Mouse (Mus musculus): ENCODE results near the gene Naa60. TPM values are rescaled to one million over a fixed set of nuclear protein-coding genes. Genes with fewer than 3 reads are reported as not detected.
"Not testable (repeated sequence)": the region's sequence is repeated elsewhere in the genome, so short reads cannot be mapped to it uniquely, and the experiment has no call there.

Gene Naa60
- polyA plus RNA-seq, 1 experiment from 2014 or later = 41.8 TPM

GRCm38 (mm10) chr16:3846711-3847518 lies 25.3 kb upstream of the Naa60 start, which contains the start of gene Zfp174:
TSS of gene Zfp174 (plus strand) at chr16:3847268.
- 3% methylated on average over 38 of the region's 38 CpGs for WGBS
- H3K27me3 ChIP-seq (ENCODE audit: control insufficient read depth, insufficient read depth, low read length) = no peaks in the 10 kb centered on the region
- peaks cover 7% of the 10 kb centered on the region; the same call in 1 of the 2 replicates for H3K4me1 ChIP-seq (ENCODE audit: control insufficient read depth, insufficient read depth, low read length)
- H3K9ac ChIP-seq (ENCODE audit: low read length) = peak within 1 kb of the TSS; percentile 87
- ATAC-seq (ENCODE audit: insufficient read depth, low FRiP score) = peak; percentile 100
- H3K27ac ChIP-seq (ENCODE audit: low read length) = no peak within 1 kb of the TSS
- peak within 1 kb of the TSS; percentile 80 for H3K4me3 ChIP-seq (replicated peaks; ENCODE audit: low read length)
- H3K9me3 ChIP-seq (replicated peaks; ENCODE audit: control insufficient read depth, low read length) = no peaks in the 10 kb centered on the region
- peak within 1 kb of the TSS; percentile 58 for H3K4me2 ChIP-seq (ENCODE audit: low read depth, low read length)
- no peaks in the 10 kb centered on the region for H3K36me3 ChIP-seq (ENCODE audit: control insufficient read depth, insufficient read depth, low read length)

- Histone ChIP-seq H3K27ac (ENCODE audit: low read length) (no peak overlapping the region), H3K4me2 (ENCODE audit: low read depth, low read length) (peak overlapping the region; percentile 58), H3K9ac (ENCODE audit: low read length) (peak overlapping the region; percentile 87), H3K4me1 (ENCODE audit: control insufficient read depth, insufficient read depth, low read length) (peaks cover 7% of the 10 kb centered on the region; the same call in 1 of the 2 replicates), H3K9me3 (replicated peaks; ENCODE audit: control insufficient read depth, low read length) (no peaks in the 10 kb centered on the region), H3K27me3 (ENCODE audit: control insufficient read depth, insufficient read depth, low read length) (no peaks in the 10 kb centered on the region), H3K36me3 (ENCODE audit: control insufficient read depth, insufficient read depth, low read length) (no peaks in the 10 kb centered on the region), H3K4me3 (replicated peaks; ENCODE audit: low read length) (peak overlapping the region; percentile 80)
- 66% methylated on average over 4 of the region's 4 CpGs for WGBS
- no peak for ATAC-seq (ENCODE audit: insufficient read depth, low FRiP score)
These were observed 24.3 kb upstream of the Naa60 start for GRCm38 (mm10) chr16:3847871-3848270.

GRCm38 (mm10) chr16:3848416-3848815 lies 23.8 kb upstream of the Naa60 start:
- no peak overlapping the region for H3K4me3 ChIP-seq (replicated peaks; ENCODE audit: low read length)
- 75% methylated on average over 3 of the region's 3 CpGs for WGBS
- no peaks in the 10 kb centered on the region for H3K36me3 ChIP-seq (ENCODE audit: control insufficient read depth, insufficient read depth, low read length)
- H3K9ac ChIP-seq (ENCODE audit: low read length) = no peak overlapping the region
- ATAC-seq (ENCODE audit: insufficient read depth, low FRiP score) = no peak
- H3K27ac ChIP-seq (ENCODE audit: low read length) = no peak overlapping the region
- H3K4me2 ChIP-seq (ENCODE audit: low read depth, low read length) = no peak overlapping the region
- H3K27me3 ChIP-seq (ENCODE audit: control insufficient read depth, insufficient read depth, low read length) = no peaks in the 10 kb centered on the region
- H3K9me3 ChIP-seq (replicated peaks; ENCODE audit: control insufficient read depth, low read length) = no peaks in the 10 kb centered on the region
- H3K4me1 ChIP-seq (ENCODE audit: control insufficient read depth, insufficient read depth, low read length) = peaks cover 7% of the 10 kb centered on the region; the same call in 1 of the 2 replicates

GRCm38 (mm10) chr16:3851301-3851700 lies 20.9 kb upstream of the Naa60 start:
- H3K9me3 ChIP-seq (replicated peaks; ENCODE audit: control insufficient read depth, low read length); H3K4me2 ChIP-seq (ENCODE audit: low read depth, low read length); H3K27me3 ChIP-seq (ENCODE audit: control insufficient read depth, insufficient read depth, low read length); H3K27ac ChIP-seq (ENCODE audit: low read length); H3K4me3 ChIP-seq (replicated peaks; ENCODE audit: low read length); ATAC-seq (ENCODE audit: insufficient read depth, low FRiP score); H3K9ac ChIP-seq (ENCODE audit: low read length); H3K36me3 ChIP-seq (ENCODE audit: control insufficient read depth, insufficient read depth, low read length); H3K4me1 ChIP-seq (ENCODE audit: control insufficient read depth, insufficient read depth, low read length): not testable (repeated sequence)
- WGBS = 86% methylated on average over 10 of the region's 13 CpGs

GRCm38 (mm10) chr16:3852586-3852985 lies 19.6 kb upstream of the Naa60 start:
- no peaks in the 10 kb centered on the region for H3K9me3 ChIP-seq (replicated peaks; ENCODE audit: control insufficient read depth, low read length)
- ATAC-seq (ENCODE audit: insufficient read depth, low FRiP score) = 0 out of 2 replicates have a peak, but pooled peaks have one; percentile 44
- H3K9ac ChIP-seq (ENCODE audit: low read length) = no peak overlapping the region
- H3K4me3 ChIP-seq (replicated peaks; ENCODE audit: low read length) = no peak overlapping the region
- H3K4me1 ChIP-seq (ENCODE audit: control insufficient read depth, insufficient read depth, low read length) = peaks cover 5% of the 10 kb centered on the region; the same call in 1 of the 2 replicates
- H3K27ac ChIP-seq (ENCODE audit: low read length) = no peak overlapping the region
- no peaks in the 10 kb centered on the region for H3K36me3 ChIP-seq (ENCODE audit: control insufficient read depth, insufficient read depth, low read length)
- H3K4me2 ChIP-seq (ENCODE audit: low read depth, low read length) = no peak overlapping the region
- 44% methylated on average over 12 of the region's 12 CpGs for WGBS
- no peaks in the 10 kb centered on the region for H3K27me3 ChIP-seq (ENCODE audit: control insufficient read depth, insufficient read depth, low read length)

- Histone ChIP-seq H3K9ac (ENCODE audit: low read length) (no peak overlapping the region), H3K9me3 (replicated peaks; ENCODE audit: control insufficient read depth, low read length) (no peaks in the 10 kb centered on the region), H3K4me1 (ENCODE audit: control insufficient read depth, insufficient read depth, low read length) (no peaks in the 10 kb centered on the region), H3K4me2 (ENCODE audit: low read depth, low read length) (no peak overlapping the region), H3K27me3 (ENCODE audit: control insufficient read depth, insufficient read depth, low read length) (no peaks in the 10 kb centered on the region), H3K4me3 (replicated peaks; ENCODE audit: low read length) (no peak overlapping the region), H3K27ac (ENCODE audit: low read length) (no peak overlapping the region), H3K36me3 (ENCODE audit: control insufficient read depth, insufficient read depth, low read length) (no peaks in the 10 kb centered on the region)
- no peak for ATAC-seq (ENCODE audit: insufficient read depth, low FRiP score)
- 69% methylated on average over 11 of the region's 11 CpGs for WGBS
These were observed 17.6 kb upstream of the Naa60 start for GRCm38 (mm10) chr16:3854437-3855182.

GRCm38 (mm10) chr16:3855776-3856175 lies 16.4 kb upstream of the Naa60 start:
- H3K27me3 ChIP-seq (ENCODE audit: control insufficient read depth, insufficient read depth, low read length) = no peaks in the 10 kb centered on the region
- H3K27ac ChIP-seq (ENCODE audit: low read length) = no peak overlapping the region
- 83% methylated on average over 1 of the region's 1 CpGs for WGBS
- no peak for ATAC-seq (ENCODE audit: insufficient read depth, low FRiP score)
- no peak overlapping the region for H3K4me2 ChIP-seq (ENCODE audit: low read depth, low read length)
- no peaks in the 10 kb centered on the region for H3K4me1 ChIP-seq (ENCODE audit: control insufficient read depth, insufficient read depth, low read length)
- no peaks in the 10 kb centered on the region for H3K9me3 ChIP-seq (replicated peaks; ENCODE audit: control insufficient read depth, low read length)
- no peak overlapping the region for H3K4me3 ChIP-seq (replicated peaks; ENCODE audit: low read length)
- no peaks in the 10 kb centered on the region for H3K36me3 ChIP-seq (ENCODE audit: control insufficient read depth, insufficient read depth, low read length)
- H3K9ac ChIP-seq (ENCODE audit: low read length) = no peak overlapping the region

- Histone ChIP-seq H3K27ac (ENCODE audit: low read length) (no peak overlapping the region), H3K36me3 (ENCODE audit: control insufficient read depth, insufficient read depth, low read length) (0 out of 2 replicates have a peak, but pooled peaks cover 7% of the 10 kb centered on the region), H3K4me3 (replicated peaks; ENCODE audit: low read length) (no peak overlapping the region), H3K9me3 (replicated peaks; ENCODE audit: control insufficient read depth, low read length) (no peaks in the 10 kb centered on the region), H3K9ac (ENCODE audit: low read length) (no peak overlapping the region), H3K4me2 (ENCODE audit: low read depth, low read length) (no peak overlapping the region), H3K4me1 (ENCODE audit: control insufficient read depth, insufficient read depth, low read length) (no peaks in the 10 kb centered on the region), H3K27me3 (ENCODE audit: control insufficient read depth, insufficient read depth, low read length) (no peaks in the 10 kb centered on the region)
- ATAC-seq (ENCODE audit: insufficient read depth, low FRiP score) = no peak
- 94% methylated on average over 4 of the region's 4 CpGs for WGBS
These were observed 12.9 kb upstream of the Naa60 start for GRCm38 (mm10) chr16:3859254-3859653.

- peak overlapping the region; percentile 74 for H3K27ac ChIP-seq (ENCODE audit: low read length)
- ATAC-seq (ENCODE audit: insufficient read depth, low FRiP score) = peak; percentile 11; the same call in 1 of the 2 replicates
- H3K4me1 ChIP-seq (ENCODE audit: control insufficient read depth, insufficient read depth, low read length) = peaks cover 16% of the 10 kb centered on the region; the same call in 1 of the 2 replicates
- H3K4me2 ChIP-seq (ENCODE audit: low read depth, low read length) = peak overlapping the region; percentile 94
- no peaks in the 10 kb centered on the region for H3K27me3 ChIP-seq (ENCODE audit: control insufficient read depth, insufficient read depth, low read length)
- no peaks in the 10 kb centered on the region for H3K9me3 ChIP-seq (replicated peaks; ENCODE audit: control insufficient read depth, low read length)
- H3K36me3 ChIP-seq (ENCODE audit: control insufficient read depth, insufficient read depth, low read length) = peaks cover 6% of the 10 kb centered on the region; the same call in 1 of the 2 replicates
- peak overlapping the region; percentile 81 for H3K9ac ChIP-seq (ENCODE audit: low read length)
- peak overlapping the region; percentile 71 for H3K4me3 ChIP-seq (replicated peaks; ENCODE audit: low read length)
- 1% methylated on average over 16 of the region's 16 CpGs for WGBS
These were observed 360 bp upstream of the Naa60 start for GRCm38 (mm10) chr16:3871815-3872214.

All from stomach, embryonic 16.5 days (tissue).